Mouse (Mus musculus): Measurements from ENCODE around the gene Ccl21a.
"Not testable (repeated sequence)": the region's sequence is repeated elsewhere in the genome, so short reads cannot be mapped to it uniquely, and the experiment has no call there.

Ccl21a gene

DNA sequence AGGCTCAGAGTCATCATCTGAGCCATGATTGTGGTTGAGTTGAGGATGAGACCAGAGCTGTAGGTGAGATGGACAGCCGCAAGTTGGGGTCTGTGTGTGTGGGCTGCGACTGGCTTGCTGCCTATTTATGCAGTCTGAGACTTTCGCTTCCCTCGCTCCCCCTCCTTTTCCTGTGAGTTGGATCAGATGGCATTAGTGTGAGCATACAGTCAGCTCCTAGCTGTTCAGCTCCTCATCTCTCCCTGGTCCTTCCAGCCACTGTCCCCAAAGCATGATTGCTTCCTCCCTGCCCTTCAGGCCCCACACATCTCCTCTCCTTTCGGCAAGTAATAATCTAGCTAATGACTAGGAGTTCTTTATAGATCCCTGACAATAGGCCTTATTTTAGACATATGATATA is at the start of gene Ccl21a:
Gene Ccl21a (minus strand): TSS at position 101 of the 400 bp plus-strand sequence.
- not testable (repeated sequence) for DNase-seq (ENCODE audit: low spot score in 2 of 2)

DNA sequence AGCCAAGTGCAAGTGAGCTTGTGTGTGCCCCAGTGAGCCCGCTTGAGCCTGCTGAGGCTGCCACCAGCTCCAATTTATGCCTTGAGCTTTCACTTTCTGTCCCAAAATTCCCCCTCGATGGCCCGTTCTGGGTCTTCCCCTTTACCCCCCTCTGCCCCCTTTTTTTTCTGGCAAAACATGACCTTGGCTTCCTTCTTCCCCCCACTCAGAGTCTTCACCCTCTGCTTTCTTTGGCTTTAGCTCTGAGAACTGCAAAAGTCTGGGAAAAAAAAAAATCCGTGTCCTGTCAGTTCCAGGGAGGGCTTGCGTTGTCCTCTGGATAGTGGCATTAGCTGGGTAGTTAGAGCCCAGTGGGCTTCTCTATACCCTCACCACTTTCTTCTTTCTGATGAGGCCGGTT is 17.3 kb downstream of the Ccl21a start, which contains the start of gene Ccl19:
Gene Ccl19 (minus strand): TSS at position 101 of the 400 bp plus-strand sequence.
- not testable (repeated sequence) for DNase-seq (ENCODE audit: low spot score in 2 of 2)

DNA sequence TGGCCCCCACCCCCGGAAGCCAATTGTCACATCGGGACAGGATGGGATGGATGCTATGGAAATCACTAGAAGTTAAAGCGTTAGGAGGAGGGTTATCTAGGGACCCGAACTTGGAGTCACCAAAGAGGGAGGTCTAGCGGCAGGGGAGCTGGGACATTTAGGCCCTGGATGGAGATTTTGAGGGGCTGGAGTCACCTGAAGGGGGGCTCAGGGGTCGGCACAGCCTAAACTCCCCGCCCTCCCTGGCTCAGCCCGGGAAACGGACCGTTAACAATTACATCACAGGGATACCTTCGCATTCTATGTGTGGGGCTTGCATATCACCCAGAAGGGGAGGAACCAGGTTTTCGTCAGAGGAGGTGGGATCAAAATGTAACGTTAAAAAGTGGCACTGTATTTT is 38.5 kb downstream of the Ccl21a start, which contains the start of gene 4930578G10Rik:
Gene 4930578G10Rik (plus strand): TSS at position 301 of the 400 bp plus-strand sequence.
- DNase-seq (ENCODE audit: low spot score in 2 of 2): not testable (repeated sequence)
